Mouse (Mus musculus) hindbrain, embryonic 15.5 days (tissue): ENCODE results near the gene 2810408A11Rik. TPM values are rescaled to one million over a fixed set of nuclear protein-coding genes. Genes with fewer than 3 reads are reported as not detected.

Experiments used
- ATAC-seq: fragments of 200-750 bp; cut with Nextera tagmentation; 2 replicates; pipeline ENCODE4 v1.8.0; 2017; ENCODE audit warnings: low read depth, moderate number of reproducible peaks, moderate TSS enrichment; ENCODE audit not compliant: low FRiP score
- H3K27ac ChIP-seq: fragments of 300-500 bp; sonication (generic); replicated peaks from 2 replicates; pipeline ENCODE4 v1.5.1; 2015; ENCODE audit warnings: mild to moderate bottlenecking, inconsistent platforms
- H3K27me3 ChIP-seq: fragments of 300-500 bp; sonication (generic); 2 replicates; pipeline ENCODE4 v1.6.1; 2015; ENCODE audit warnings: control low read depth, inconsistent platforms
- H3K36me3 ChIP-seq: fragments of 300-500 bp; sonication (generic); 2 replicates; pipeline ENCODE4 v1.6.1; 2015; ENCODE audit warnings: control low read depth, inconsistent platforms
- H3K4me1 ChIP-seq: fragments of 300-500 bp; sonication (generic); replicated peaks from 2 replicates; pipeline ENCODE4 v1.6.1; 2015; ENCODE audit warnings: control low read depth, inconsistent platforms
- H3K4me2 ChIP-seq: fragments of 300-500 bp; sonication (generic); 2 replicates; pipeline ENCODE4 v1.6.1; 2015; ENCODE audit warnings: moderate library complexity, mild to moderate bottlenecking, inconsistent platforms
- H3K4me3 ChIP-seq: fragments of 300-500 bp; sonication (generic); 2 replicates; pipeline ENCODE4 v1.5.1; 2015; ENCODE audit warnings: mild to moderate bottlenecking, inconsistent platforms
- H3K9ac ChIP-seq: fragments of 300-500 bp; sonication (generic); 2 replicates; pipeline ENCODE4 v1.6.1; 2015; ENCODE audit warnings: inconsistent platforms
- H3K9me3 ChIP-seq: fragments of 300-500 bp; sonication (generic); 2 replicates; pipeline ENCODE4 v1.6.1; 2016; ENCODE audit warnings: control low read depth, inconsistent platforms
- WGBS: fragments of 180-500 bp; shearing (Covaris S2); methylation state at CpG from one replicate; pipeline ENCODE4 v1.1.7; 2015; 5-methylcytosine and 5-hydroxymethylcytosine counted together
- microRNA-seq: library from miRNA; unstranded; fragments of <30 nt; microRNA quantifications from one replicate; pipeline ENCODE4, GENCODE M21; 2016
- polyA plus RNA-seq: library from polyadenylated mRNA; unstranded; fragments of >200 nt; fragmentation: Nextera tagmentation; extraction: Ambion mirVana; gene quantifications from 2 replicates; pipeline ENCODE4 v1.2.1, GENCODE M21; 2015

Gene 2810408A11Rik
- polyA plus RNA-seq, 1 experiment from 2014 or later: 8.8 TPM

GRCm38 (mm10) chr11:69850754-69851153, 50.0 kb downstream of the 2810408A11Rik start:
- Histone ChIP-seq H3K27ac (no peak overlapping the region), H3K27me3 (no peaks in the 10 kb centered on the region), H3K9ac (no peak overlapping the region), H3K4me1 (peaks cover 24% of the 10 kb centered on the region), H3K4me2 (no peak overlapping the region), H3K36me3 (peaks cover 20% of the 10 kb centered on the region; the same call in 1 of the 2 replicates), H3K4me3 (no peak overlapping the region), H3K9me3 (no peaks in the 10 kb centered on the region)
- ATAC-seq: no peak
- WGBS: 70% methylated on average over 8 of the region's 8 CpGs

GRCm38 (mm10) chr11:69849884-69850283, 50.9 kb downstream of the 2810408A11Rik start:
- Histone ChIP-seq H3K27me3 (no peaks in the 10 kb centered on the region), H3K4me1 (peaks cover 26% of the 10 kb centered on the region)
- WGBS: 91% methylated on average over 15 of the region's 15 CpGs

GRCm38 (mm10) chr11:69849128-69849527, 51.7 kb downstream of the 2810408A11Rik start:
- Histone ChIP-seq H3K27ac (no peak overlapping the region), H3K27me3 (no peaks in the 10 kb centered on the region), H3K9me3 (no peaks in the 10 kb centered on the region), H3K4me1 (peaks cover 26% of the 10 kb centered on the region), H3K4me2 (no peak overlapping the region), H3K4me3 (no peak overlapping the region), H3K9ac (no peak overlapping the region), H3K36me3 (peaks cover 20% of the 10 kb centered on the region; the same call in 1 of the 2 replicates)
- WGBS: 92% methylated on average over 9 of the region's 9 CpGs
- no peak for ATAC-seq

More at GRCm38 (mm10) chr11:69849884-69850283, 50.9 kb downstream of the 2810408A11Rik start:
- no peaks in the 10 kb centered on the region for H3K9me3 ChIP-seq
- no peak overlapping the region for H3K4me2 ChIP-seq
- peaks cover 20% of the 10 kb centered on the region; the same call in 1 of the 2 replicates for H3K36me3 ChIP-seq
- no peak overlapping the region for H3K27ac ChIP-seq
- no peak overlapping the region for H3K9ac ChIP-seq
- no peak for ATAC-seq
- no peak overlapping the region for H3K4me3 ChIP-seq

GRCm38 (mm10) chr11:69848021-69848420, 52.8 kb downstream of the 2810408A11Rik start:
- H3K27ac ChIP-seq: no peak overlapping the region
- no peaks in the 10 kb centered on the region for H3K27me3 ChIP-seq
- H3K9me3 ChIP-seq: no peaks in the 10 kb centered on the region
- no peak for ATAC-seq
- H3K4me2 ChIP-seq: peak overlapping the region; percentile 75
- peaks cover 26% of the 10 kb centered on the region for H3K4me1 ChIP-seq
- peaks cover 20% of the 10 kb centered on the region; the same call in 1 of the 2 replicates for H3K36me3 ChIP-seq
- 96% methylated on average over 6 of the region's 6 CpGs for WGBS
- H3K4me3 ChIP-seq: peak overlapping the region; percentile 69
- H3K9ac ChIP-seq: no peak overlapping the region

Small RNA genes lying within 50 kb of the gene (microRNA-seq; reads per million reads assigned to microRNA genes)
- not detected for gene Mir6924

Other genes with a start within 250 kb of the 2810408A11Rik start
- not detected in 2 replicates for gene Sox15, start 245.7 kb downstream of the 2810408A11Rik start, polyA plus RNA-seq
- 101 and 108 TPM in 2 replicates for gene Mpdu1, start 238.3 kb downstream of the 2810408A11Rik start, polyA plus RNA-seq
- gene Cd68, start 234.8 kb downstream of the 2810408A11Rik start, polyA plus RNA-seq: 10.3 and 12.2 TPM in 2 replicates
- gene Eif4a1, start 228.6 kb downstream of the 2810408A11Rik start, polyA plus RNA-seq: 476 and 491 TPM in 2 replicates
- gene Senp3, start 218.9 kb downstream of the 2810408A11Rik start, polyA plus RNA-seq: 101 and 103 TPM in 2 replicates
- 0.61 and 0.76 TPM in 2 replicates for gene Tnfsf13, start 215.2 kb downstream of the 2810408A11Rik start, polyA plus RNA-seq
- gene Tnfsf12, start 205.1 kb downstream of the 2810408A11Rik start, polyA plus RNA-seq: 3.5 and 5.0 TPM in 2 replicates
- 1.2 and 1.9 TPM in 2 replicates for gene Tnfsfm13, start 204.9 kb downstream of the 2810408A11Rik start, polyA plus RNA-seq
- 15.6 and 16.6 TPM in 2 replicates for gene Polr2a, start 142.3 kb downstream of the 2810408A11Rik start, polyA plus RNA-seq
- gene Slc35g3, start 139.0 kb downstream of the 2810408A11Rik start, polyA plus RNA-seq: 0.51 and 0.66 TPM in 2 replicates
- gene Zbtb4, start 135.1 kb downstream of the 2810408A11Rik start, polyA plus RNA-seq: 5.2 and 5.3 TPM in 2 replicates
- gene Chrnb1, start 105.0 kb downstream of the 2810408A11Rik start, polyA plus RNA-seq: 1.2 and 2.2 TPM in 2 replicates
- 5.7 and 7.1 TPM in 2 replicates for gene Fgf11, start 99.1 kb downstream of the 2810408A11Rik start, polyA plus RNA-seq
- 1.1 and 2.0 TPM in 2 replicates for gene Tmem102, start 95.4 kb downstream of the 2810408A11Rik start, polyA plus RNA-seq
- gene Gm39566, start 85.7 kb downstream of the 2810408A11Rik start, polyA plus RNA-seq: not detected in 2 replicates
- gene Spem2, start 82.5 kb downstream of the 2810408A11Rik start, polyA plus RNA-seq: not detected in 2 replicates
- 0.21 and 0.34 TPM in 2 replicates for gene Spem1, start 78.8 kb downstream of the 2810408A11Rik start, polyA plus RNA-seq
- gene Nlgn2, start 63.2 kb downstream of the 2810408A11Rik start, polyA plus RNA-seq: 20.9 and 21.0 TPM in 2 replicates
- gene Tmem256, start 62.5 kb downstream of the 2810408A11Rik start, polyA plus RNA-seq: 375 and 391 TPM in 2 replicates
- gene Plscr3, start 54.6 kb downstream of the 2810408A11Rik start, polyA plus RNA-seq: 46.0 and 47.5 TPM in 2 replicates
- 0.10 and 0.12 TPM in 2 replicates for gene Tnk1, start 42.3 kb downstream of the 2810408A11Rik start, polyA plus RNA-seq
- not detected in 2 replicates for gene Tmem95, start 23.0 kb downstream of the 2810408A11Rik start, polyA plus RNA-seq
- 2.0 and 2.4 TPM in 2 replicates for gene Kctd11, start 19.6 kb downstream of the 2810408A11Rik start, polyA plus RNA-seq
- 0.52 and 0.58 TPM in 2 replicates for gene Acap1, start 5.4 kb downstream of the 2810408A11Rik start, polyA plus RNA-seq
- gene Neurl4, start 85 bp upstream of the 2810408A11Rik start, polyA plus RNA-seq: 16.6 and 19.9 TPM in 2 replicates
- 68.4 and 69.9 TPM in 2 replicates for gene Gps2, start 12.9 kb upstream of the 2810408A11Rik start, polyA plus RNA-seq
- 1,083 and 1,119 TPM in 2 replicates for gene Eif5a, start 21.0 kb upstream of the 2810408A11Rik start, polyA plus RNA-seq
- gene Ybx2, start 34.8 kb upstream of the 2810408A11Rik start, polyA plus RNA-seq: 6.7 and 6.8 TPM in 2 replicates
- 3.4 and 4.1 TPM in 2 replicates for gene Slc2a4, start 47.2 kb upstream of the 2810408A11Rik start, polyA plus RNA-seq
- gene Cldn7, start 63.8 kb upstream of the 2810408A11Rik start, polyA plus RNA-seq: 0.34 and 1.0 TPM in 2 replicates
- gene Ctdnep1, start 80.2 kb upstream of the 2810408A11Rik start, polyA plus RNA-seq: 23.5 and 27.1 TPM in 2 replicates
- gene Elp5, start 81.5 kb upstream of the 2810408A11Rik start, polyA plus RNA-seq: 163 and 174 TPM in 2 replicates
- gene Gabarap, start 90.2 kb upstream of the 2810408A11Rik start, polyA plus RNA-seq: 561 and 571 TPM in 2 replicates
- gene Phf23, start 94.8 kb upstream of the 2810408A11Rik start, polyA plus RNA-seq: 56.1 and 62.2 TPM in 2 replicates
- 26.4 and 28.7 TPM in 2 replicates for gene Dvl2, start 99.6 kb upstream of the 2810408A11Rik start, polyA plus RNA-seq
- 58.0 and 62.2 TPM in 2 replicates for gene Acadvl, start 114.4 kb upstream of the 2810408A11Rik start, polyA plus RNA-seq
- gene Dlg4, start 116.0 kb upstream of the 2810408A11Rik start, polyA plus RNA-seq: 23.8 and 24.1 TPM in 2 replicates
- gene Asgr1, start 153.1 kb upstream of the 2810408A11Rik start, polyA plus RNA-seq: 2.8 and 4.7 TPM in 2 replicates
- not detected in 2 replicates for gene Asgr2, start 191.7 kb upstream of the 2810408A11Rik start, polyA plus RNA-seq
- gene Mgl2, start 229.3 kb upstream of the 2810408A11Rik start, polyA plus RNA-seq: 1.4 and 1.6 TPM in 2 replicates